Mouse (Mus musculus) adrenal gland, adult 8-10 months (tissue): ENCODE results near the gene Foxi1. TPM values are rescaled to one million over a fixed set of nuclear protein-coding genes. Genes with fewer than 3 reads are reported as not detected.

ENCODE experiments used
- DNase-seq: peaks from one replicate; pipeline ENCODE4 v3.0.0; 2022
- total RNA-seq, 4 experiments: library from RNA; stranded (reverse); gene quantifications; 2 replicates each; pipeline ENCODE4 v1.2.4; 2022

Gene Foxi1
- total RNA-seq, 4 experiments from 2014 or later = not detected

DNA sequence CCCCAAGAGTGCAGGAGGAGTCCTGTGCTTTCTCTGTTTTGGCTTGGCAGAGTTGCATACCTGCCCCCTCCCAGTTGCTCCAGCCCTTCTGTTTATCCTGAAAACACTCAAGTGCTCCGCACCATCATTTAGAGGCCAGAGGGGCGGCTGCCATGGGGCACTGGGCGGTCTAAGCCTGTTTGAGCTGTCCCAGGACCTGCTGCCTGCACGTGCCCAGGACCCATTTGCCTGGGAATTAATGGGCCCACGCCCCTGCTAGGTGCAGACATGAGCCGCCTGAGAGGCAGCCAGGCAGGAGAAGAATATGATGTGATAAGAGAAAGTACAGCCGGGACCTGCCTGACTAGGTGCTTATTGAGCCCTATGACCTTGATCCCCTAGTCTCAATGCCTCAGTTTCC is 52.7 kb downstream of the Foxi1 start:
- DNase-seq = no peak

Other genes starting within 250 kb of the Foxi1 start
- under 1 TPM; 0.07 to 0.30 (median 0.13) TPM for gene Kcnmb1, start 245.1 kb downstream of the Foxi1 start, total RNA-seq
- 1 to 10 TPM; 2.9 to 8.4 (median 5.9) TPM for gene Kcnip1, start 214.9 kb downstream of the Foxi1 start, total RNA-seq
- gene Lcp2, start 161.2 kb downstream of the Foxi1 start, total RNA-seq = 1 to 10 TPM; 3.0 to 5.9 (median 4.1) TPM
- gene 4930469K13Rik, start 109.5 kb downstream of the Foxi1 start, total RNA-seq = not detected
- under 1 TPM in 2 of 4 experiments, not detected in 2; 0.06 to 0.11 TPM for gene Fam196b, start 106.7 kb upstream of the Foxi1 start, total RNA-seq